ENCODE assay signal across 8 mouse cellular contexts in genomic region chr11:98783236-98783696, GRCm38 (mm10). TPM values are rescaled to one million over a fixed set of nuclear protein-coding genes. Genes with fewer than 3 reads are reported as not detected.
DNase-seq lines count a peak whose midpoint lies in the region; ATAC-seq and TF ChIP-seq lines count a peak whose summit lies in the region.

No protein-coding gene starts in this region.

- no peaks in the 10 kb centered on the region for H3K36me3 ChIP-seq in ES-Bruce4 (ENCODE audit: control insufficient read depth, insufficient read depth, low read length, poor library complexity, severe bottlenecking)
- no peaks in the 10 kb centered on the region for H3K36me3 ChIP-seq in forebrain, postnatal 0 days (ENCODE audit: insufficient read depth)
- H3K36me3 ChIP-seq in neural tube, embryonic 15.5 days = no peaks in the 10 kb centered on the region

- H3K27ac ChIP-seq in ES-Bruce4 (ENCODE audit: insufficient read depth, low read length) = peak overlapping the region; percentile 15; the same call in 1 of the 2 replicates
- peak overlapping the region; percentile 87 for H3K27ac ChIP-seq in forebrain, postnatal 0 days (ENCODE audit: low read depth, low read length)
- peak overlapping the region; percentile 100 for H3K27ac ChIP-seq in layer of hippocampus, adult 2 months
- peak overlapping the region; percentile 83 for H3K27ac ChIP-seq in neural tube, embryonic 15.5 days (replicated peaks)

- intact Hi-C loops in heart, postnatal 36 days (cut with DNase I) = loop anchor here (1.0 kb wide), 1 partner anchor 8 kb away; the partner anchor contains the start of gene Nr1d1

- peak overlapping the region; percentile 5 for H3K9ac ChIP-seq in ES-Bruce4 (ENCODE audit: low read depth, poor library complexity, severe bottlenecking)
- H3K9ac ChIP-seq in forebrain, postnatal 0 days = peak overlapping the region; percentile 41
- peak overlapping the region; percentile 32; the same call in 1 of the 2 replicates for H3K9ac ChIP-seq in neural tube, embryonic 15.5 days (replicated peaks)

- no peak for TF ChIP-seq POLR2A in ES-Bruce4 (IDR thresholded peaks at IDR 0.05; ENCODE audit: insufficient read depth, low read length)

- no peak for TF ChIP-seq EP300 in ES-Bruce4 (IDR thresholded peaks at IDR 0.05; ENCODE audit: insufficient read depth, low read depth, low read length)

- H3K9me3 ChIP-seq in ES-Bruce4 (replicated peaks; ENCODE audit: control insufficient read depth, insufficient read depth, low read length, poor library complexity, severe bottlenecking) = no peaks in the 10 kb centered on the region
- H3K9me3 ChIP-seq in forebrain, postnatal 0 days (ENCODE audit: low read length) = no peaks in the 10 kb centered on the region
- H3K9me3 ChIP-seq in neural tube, embryonic 15.5 days (replicated peaks) = no peaks in the 10 kb centered on the region

- peak overlapping the region; percentile 7 for H3K4me3 ChIP-seq in ES-Bruce4 (ENCODE audit: low read depth, low read length)
- H3K4me3 ChIP-seq in forebrain, postnatal 0 days (ENCODE audit: low read depth, low read length) = peak overlapping the region; percentile 14; the same call in 1 of the 2 replicates
- peak overlapping the region; percentile 38 for H3K4me3 ChIP-seq in layer of hippocampus, adult 2 months
- peak overlapping the region; percentile 10 for H3K4me3 ChIP-seq in neural tube, embryonic 15.5 days (replicated peaks)

- H3K4me1 ChIP-seq in ES-Bruce4 (ENCODE audit: control insufficient read depth, insufficient read depth, low read length) = peaks cover 8% of the 10 kb centered on the region
- H3K4me1 ChIP-seq in forebrain, postnatal 0 days (ENCODE audit: insufficient read depth) = peaks cover 31% of the 10 kb centered on the region
- peaks cover 63% of the 10 kb centered on the region for H3K4me1 ChIP-seq in neural tube, embryonic 15.5 days

- DNase-seq in cerebellum, adult 18-20 months = peak; percentile 96 to 97
- DNase-seq in forebrain, postnatal 0 days = peak; percentile 75
- DNase-seq in heart, postnatal 36 days = peak; percentile 96
- peak; percentile 96 to 98 for DNase-seq in layer of hippocampus, adult 2 months (ENCODE audit: low spot score in 2 of 2)
- peak; percentile 99 for DNase-seq in lung, adult 18-20 months
- peak; percentile 70 for DNase-seq in thymus, postnatal 0 days (ENCODE audit: low spot score)

- ATAC-seq in forebrain, postnatal 0 days = peak; percentile 70
- peak; percentile 30; the same call in 1 of the 2 replicates for ATAC-seq in neural tube, embryonic 15.5 days (ENCODE audit: low FRiP score)

- under 1% methylated on average over 20 of the region's 20 CpGs for WGBS in forebrain, postnatal 0 days
- WGBS in neural tube, embryonic 15.5 days = 1% methylated on average over 20 of the region's 20 CpGs

- peak overlapping the region; percentile 41 for H3K4me2 ChIP-seq in forebrain, postnatal 0 days (ENCODE audit: low read depth)
- peak overlapping the region; percentile 49 for H3K4me2 ChIP-seq in neural tube, embryonic 15.5 days

- H3K27me3 ChIP-seq in ES-Bruce4 (ENCODE audit: control insufficient read depth, insufficient read depth, low read length, poor library complexity, severe bottlenecking) = no peaks in the 10 kb centered on the region
- no peaks in the 10 kb centered on the region for H3K27me3 ChIP-seq in forebrain, postnatal 0 days (ENCODE audit: insufficient read depth, low read length)
- H3K27me3 ChIP-seq in neural tube, embryonic 15.5 days (replicated peaks) = no peaks in the 10 kb centered on the region

- TF ChIP-seq CTCF in ES-Bruce4 (IDR thresholded peaks at IDR 0.05; ENCODE audit: low read depth, low read length) = no peak
- TF ChIP-seq CTCF in forebrain, postnatal 0 days (IDR thresholded peaks at IDR 0.05; ENCODE audit: low read depth) = no peak
- peak; percentile 69 for TF ChIP-seq CTCF in layer of hippocampus, adult 2 months (conservative IDR thresholded peaks at IDR 0.05)

RNA-seq across cellular contexts. Expression of gene Nr1d1, which starts 8.1 kb away (rescaled TPM):
- 7.4 and 7.5 TPM in 2 replicates for polyA plus RNA-seq in ES-Bruce4 (2011; ENCODE audit: insufficient read depth, insufficient read length, low read depth, missing spikeins)
- 4.5 and 6.7 TPM in 2 replicates for total RNA-seq in forebrain, postnatal 0 days (2014; rRNA removed)
- polyA plus RNA-seq in forebrain, postnatal 0 days (2015; fragmentation: Nextera tagmentation; extraction: Ambion mirVana) = 10.8 and 11.4 TPM in 2 replicates
- total RNA-seq in heart, postnatal 36 days (2021) = 100 to 1,000 TPM; 104 to 107 TPM
- 10 to 100 TPM; 93.2 to 94.0 TPM for total RNA-seq in layer of hippocampus, adult 2 months (2021)
- 3.8 and 4.0 TPM in 2 replicates for polyA plus RNA-seq in neural tube, embryonic 15.5 days (2015; fragmentation: Nextera tagmentation; extraction: Ambion mirVana)
- polyA plus RNA-seq in thymus, postnatal 0 days (2015; fragmentation: Nextera tagmentation; extraction: Ambion mirVana) = 2.6 and 3.0 TPM in 2 replicates

RNA-seq across cellular contexts. Expression of gene Msl1, which starts 12.1 kb away (rescaled TPM):
- polyA plus RNA-seq in ES-Bruce4 (2011; ENCODE audit: insufficient read depth, insufficient read length, low read depth, missing spikeins) = 68.7 and 69.1 TPM in 2 replicates
- 87.2 and 94.6 TPM in 2 replicates for total RNA-seq in forebrain, postnatal 0 days (2014; rRNA removed)
- polyA plus RNA-seq in forebrain, postnatal 0 days (2015; fragmentation: Nextera tagmentation; extraction: Ambion mirVana) = 16.3 and 24.1 TPM in 2 replicates
- 10 to 100 TPM; 74.4 to 75.3 TPM for total RNA-seq in heart, postnatal 36 days (2021)
- 100 to 1,000 TPM; 168 to 178 TPM for total RNA-seq in layer of hippocampus, adult 2 months (2021)
- 27.5 and 30.1 TPM in 2 replicates for polyA plus RNA-seq in neural tube, embryonic 15.5 days (2015; fragmentation: Nextera tagmentation; extraction: Ambion mirVana)
- polyA plus RNA-seq in thymus, postnatal 0 days (2015; fragmentation: Nextera tagmentation; extraction: Ambion mirVana) = 14.4 and 20.4 TPM in 2 replicates

RNA-seq across cellular contexts. Expression of gene Casc3, which starts 21.4 kb away (rescaled TPM):
- polyA plus RNA-seq in ES-Bruce4 (2011; ENCODE audit: insufficient read depth, insufficient read length, low read depth, missing spikeins) = 55.0 and 57.7 TPM in 2 replicates
- 22.5 and 27.2 TPM in 2 replicates for total RNA-seq in forebrain, postnatal 0 days (2014; rRNA removed)
- polyA plus RNA-seq in forebrain, postnatal 0 days (2015; fragmentation: Nextera tagmentation; extraction: Ambion mirVana) = 29.5 and 37.4 TPM in 2 replicates
- 10 to 100 TPM; 26.1 to 26.2 TPM for total RNA-seq in heart, postnatal 36 days (2021)
- total RNA-seq in layer of hippocampus, adult 2 months (2021) = 10 to 100 TPM; 61.0 to 62.1 TPM
- polyA plus RNA-seq in neural tube, embryonic 15.5 days (2015; fragmentation: Nextera tagmentation; extraction: Ambion mirVana) = 44.3 and 46.8 TPM in 2 replicates
- 21.8 and 23.8 TPM in 2 replicates for polyA plus RNA-seq in thymus, postnatal 0 days (2015; fragmentation: Nextera tagmentation; extraction: Ambion mirVana)

RNA-seq across cellular contexts. Expression of gene Thra, which starts 42.8 kb away (rescaled TPM):
- 20.7 and 24.6 TPM in 2 replicates for polyA plus RNA-seq in ES-Bruce4 (2011; ENCODE audit: insufficient read depth, insufficient read length, low read depth, missing spikeins)
- total RNA-seq in forebrain, postnatal 0 days (2014; rRNA removed) = 1,003 and 1,159 TPM in 2 replicates
- polyA plus RNA-seq in forebrain, postnatal 0 days (2015; fragmentation: Nextera tagmentation; extraction: Ambion mirVana) = 223 and 233 TPM in 2 replicates
- 100 to 1,000 TPM; 100 to 111 TPM for total RNA-seq in heart, postnatal 36 days (2021)
- 1,000 to 10,000 TPM in 1 of 2 experiments, 100 to 1,000 TPM in 1; 996 to 1,082 TPM for total RNA-seq in layer of hippocampus, adult 2 months (2021)
- 104 and 125 TPM in 2 replicates for polyA plus RNA-seq in neural tube, embryonic 15.5 days (2015; fragmentation: Nextera tagmentation; extraction: Ambion mirVana)
- polyA plus RNA-seq in thymus, postnatal 0 days (2015; fragmentation: Nextera tagmentation; extraction: Ambion mirVana) = 7.3 and 9.1 TPM in 2 replicates

RNA-seq across cellular contexts. Expression of gene Rapgefl1, which starts 53.3 kb away (rescaled TPM):
- 3.5 and 4.0 TPM in 2 replicates for polyA plus RNA-seq in ES-Bruce4 (2011; ENCODE audit: insufficient read depth, insufficient read length, low read depth, missing spikeins)
- total RNA-seq in forebrain, postnatal 0 days (2014; rRNA removed) = 28.7 TPM in 2 replicates
- polyA plus RNA-seq in forebrain, postnatal 0 days (2015; fragmentation: Nextera tagmentation; extraction: Ambion mirVana) = 5.6 and 9.8 TPM in 2 replicates
- total RNA-seq in heart, postnatal 36 days (2021) = under 1 TPM; 0.57 to 0.72 TPM
- 100 to 1,000 TPM; 213 to 240 TPM for total RNA-seq in layer of hippocampus, adult 2 months (2021)
- 12.5 and 13.7 TPM in 2 replicates for polyA plus RNA-seq in neural tube, embryonic 15.5 days (2015; fragmentation: Nextera tagmentation; extraction: Ambion mirVana)
- 0.86 and 1.1 TPM in 2 replicates for polyA plus RNA-seq in thymus, postnatal 0 days (2015; fragmentation: Nextera tagmentation; extraction: Ambion mirVana)

Comparison
In these comparisons a context has a peak if more than half of its experiments do, and no peak if none do; other contexts are left out.
1. Peak in every context shown above with its lines: DNase-seq, ATAC-seq, H3K4me3 ChIP-seq and H3K27ac ChIP-seq.
2. H3K27ac ChIP-seq: peak in every context shown above with its lines; median percentile 100 in layer of hippocampus, adult 2 months; 87 in forebrain, postnatal 0 days; 83 in neural tube, embryonic 15.5 days; 15 in ES-Bruce4.